Comparison of ENCODE assay signal across 7 mouse cellular contexts in the genomic region with DNA sequence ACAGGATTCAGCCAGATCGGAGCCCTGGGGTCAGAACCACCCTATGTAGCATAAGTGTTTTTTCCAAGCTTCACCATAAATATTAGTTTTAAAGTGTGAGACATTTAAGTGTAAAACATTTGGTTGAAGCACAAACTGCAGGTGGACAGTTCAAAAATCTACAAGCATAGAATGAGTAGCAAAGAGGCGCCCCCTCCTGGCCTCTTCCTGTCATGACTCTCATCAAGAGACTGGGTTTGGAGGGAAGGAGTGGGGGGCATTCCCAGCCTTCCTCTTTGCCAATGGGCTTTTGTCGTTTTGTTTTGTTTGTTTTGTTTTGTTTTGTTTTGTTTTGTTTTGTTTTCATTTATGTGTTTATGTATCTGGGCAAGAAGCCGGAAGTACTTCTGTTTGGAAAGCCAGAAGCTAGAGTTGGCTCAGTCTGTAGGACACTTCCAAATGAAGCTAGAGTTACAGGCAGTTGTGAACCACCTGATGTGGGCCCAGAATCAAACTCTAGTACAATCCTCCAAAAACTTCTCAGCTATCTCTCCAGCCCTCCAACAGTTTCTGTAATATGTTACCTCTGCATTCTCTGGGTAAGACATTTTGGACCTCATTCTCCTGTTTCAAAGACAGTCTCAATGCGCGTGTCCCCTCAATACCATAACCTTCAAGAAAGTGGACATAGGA. TPM values are rescaled to one million over a fixed set of nuclear protein-coding genes. Genes with fewer than 3 reads are reported as not detected.
DNase-seq lines count a peak whose midpoint lies in the region; ATAC-seq and TF ChIP-seq lines count a peak whose summit lies in the region.

No protein-coding gene starts in this region.

- no peak overlapping the region for H3K4me3 ChIP-seq in left cerebral cortex, adult 2 months
- H3K4me3 ChIP-seq in heart, postnatal 0 days (ENCODE audit: low read depth, low read length), result no peak overlapping the region

- peak; percentile 59 to 69 for DNase-seq in left cerebral cortex, adult 2 months (ENCODE audit: extremely low spot score in 1 of 2, low spot score in 2 of 2)
- DNase-seq in left cerebral cortex, adult 11 months (ENCODE audit: low spot score), result no peak
- DNase-seq in R1 (ENCODE audit: low read depth, low spot score) (peak; percentile 85), liver (peak; percentile 77)
- peak; percentile 50 to 73 for DNase-seq in cerebellum, postnatal 25 days
- peak; percentile 69 for DNase-seq in heart, postnatal 0 days (ENCODE audit: low spot score)
- DNase-seq in retina, postnatal 7 days (ENCODE audit: low read depth, low spot score), result peak; percentile 43

- 58% methylated on average over 6 of the region's 6 CpGs for WGBS in heart, postnatal 0 days

- peaks cover 41% of the 10 kb centered on the region for H3K36me3 ChIP-seq in heart, postnatal 0 days (replicated peaks; ENCODE audit: control insufficient read depth, insufficient read depth, low read length)

- 0 out of 2 replicates have a peak overlapping the region, but pooled peaks have one; percentile 21 for H3K9ac ChIP-seq in heart, postnatal 0 days (replicated peaks; ENCODE audit: low read depth, low read length)

- no peak overlapping the region for H3K4me2 ChIP-seq in heart, postnatal 0 days (ENCODE audit: low read depth, low read length)

- H3K27ac ChIP-seq in left cerebral cortex, adult 2 months, result peak overlapping the region; percentile 13; the same call in 1 of the 2 replicates
- H3K27ac ChIP-seq in heart, postnatal 0 days (ENCODE audit: low read depth), result peak overlapping the region; percentile 94

- H3K9me3 ChIP-seq in heart, postnatal 0 days (replicated peaks; ENCODE audit: control insufficient read depth, low read length), result no peaks in the 10 kb centered on the region

- intact Hi-C loops in left cerebral cortex, adult 2 months (cut with DNase I), result loop anchor here (2.0 kb wide), 1 partner anchor 165 kb away; no protein-coding TSS in a partner anchor

- TF ChIP-seq CTCF in left cerebral cortex, adult 2 months (IDR thresholded peaks at IDR 0.05), result peak; percentile 82
- peak; percentile 59 for TF ChIP-seq CTCF in heart, postnatal 0 days (IDR thresholded peaks at IDR 0.05; ENCODE audit: low read depth)

- H3K4me1 ChIP-seq in heart, postnatal 0 days (ENCODE audit: control insufficient read depth, insufficient read depth), result peaks cover 14% of the 10 kb centered on the region

- ATAC-seq in heart, postnatal 0 days (ENCODE audit: insufficient read depth, low read depth), result no peak

- H3K27me3 ChIP-seq in heart, postnatal 0 days (ENCODE audit: control insufficient read depth, insufficient read depth, low read length), result no peaks in the 10 kb centered on the region

- no peak for TF ChIP-seq EP300 in heart, postnatal 0 days (IDR thresholded peaks at IDR 0.05; ENCODE audit: low read depth)

RNA-seq across cellular contexts. Expression of a gene that starts 1.3 kb away (rescaled TPM):
- 10 to 100 TPM; 11.5 to 14.3 TPM for total RNA-seq in left cerebral cortex, adult 2 months (2021)
- 12.9 and 32.7 TPM in 2 replicates for total RNA-seq in heart, postnatal 0 days (2014; rRNA removed; ENCODE audit: low replicate concordance)
- polyA plus RNA-seq in heart, postnatal 0 days (2015; fragmentation: Nextera tagmentation; extraction: Ambion mirVana), result 20.5 and 24.9 TPM in 2 replicates

RNA-seq across cellular contexts. Expression of a gene that starts 33.8 kb away (rescaled TPM):
- 10 to 100 TPM; 33.9 to 34.1 TPM for total RNA-seq in left cerebral cortex, adult 2 months (2021)
- 139 and 158 TPM in 2 replicates for total RNA-seq in heart, postnatal 0 days (2014; rRNA removed; ENCODE audit: low replicate concordance)
- polyA plus RNA-seq in heart, postnatal 0 days (2015; fragmentation: Nextera tagmentation; extraction: Ambion mirVana), result 66.9 and 67.8 TPM in 2 replicates
